Mouse (Mus musculus) retina, postnatal 7 days (tissue): ENCODE measurements at regions not wholly inside any gene's neighbourhood (a gene's known extent, or its start where the extent isn't known, plus 50 kb on each side); places are given as distances from the start of the nearest gene placed in this dataset.

Experiments used
- DNase-seq: peaks from one replicate; pipeline ENCODE4 v3.0.0-alpha.2; 2012; ENCODE audit warnings: low read depth, low spot score

DNA sequence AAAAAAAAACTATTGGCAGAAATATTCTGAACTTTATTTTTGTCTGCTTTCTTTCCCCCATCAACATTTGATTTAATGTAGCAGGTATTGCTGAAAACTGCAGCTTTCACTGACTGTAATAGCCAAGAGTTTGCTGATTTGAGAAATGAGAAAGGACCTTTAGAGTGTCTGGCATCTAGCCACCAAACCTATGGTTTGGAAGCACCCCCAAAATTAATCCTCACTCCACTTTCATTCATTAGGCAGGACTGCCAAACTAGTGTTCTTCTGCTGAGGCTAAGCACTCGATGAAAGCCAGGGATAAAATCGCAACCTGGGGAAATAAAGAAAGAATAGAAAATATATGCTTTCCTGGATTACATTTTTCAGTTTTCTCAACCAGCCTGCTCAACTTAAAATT, 320.4 kb downstream of the Atp6ap1l start:
- no peak for DNase-seq

DNA sequence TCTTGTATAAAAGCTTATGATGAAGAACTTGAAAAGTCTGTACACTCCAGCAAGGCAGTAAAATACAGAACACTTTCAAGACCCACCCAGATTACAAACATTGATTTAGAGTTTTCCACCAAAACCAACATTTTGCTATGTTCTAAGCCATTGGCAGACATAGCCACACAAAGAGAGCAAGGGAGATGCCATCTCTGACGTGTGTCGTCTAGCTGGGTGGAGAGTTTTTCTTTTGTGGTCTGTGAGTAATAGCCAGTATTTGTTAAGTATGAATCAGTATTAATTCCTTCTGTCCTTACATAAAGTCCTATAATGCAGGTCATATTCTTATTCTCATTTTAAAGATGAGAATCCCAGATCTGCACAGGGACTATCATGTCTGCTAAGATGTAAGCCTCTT, 329.8 kb downstream of the Atp6ap1l start:
- DNase-seq = no peak

DNA sequence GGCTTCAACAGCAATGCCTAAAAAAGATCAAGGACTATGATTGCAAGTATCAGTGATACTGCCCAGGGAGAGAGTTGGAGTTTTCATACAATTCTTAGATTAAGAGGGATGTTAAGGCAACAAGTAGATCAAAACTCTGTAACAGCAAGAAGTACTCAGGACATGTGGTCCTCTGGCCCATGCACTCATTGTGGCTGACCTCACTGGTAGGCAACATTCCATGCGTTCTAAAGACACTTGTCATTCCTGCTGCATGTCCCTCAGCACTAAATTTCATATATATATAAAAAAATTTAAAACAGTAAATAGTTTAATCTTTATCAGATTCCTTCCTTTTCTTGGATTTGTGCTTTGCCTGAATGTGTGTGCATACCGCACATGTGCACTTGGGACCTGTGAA, 332.6 kb downstream of the Atp6ap1l start:
- DNase-seq = no peak

DNA sequence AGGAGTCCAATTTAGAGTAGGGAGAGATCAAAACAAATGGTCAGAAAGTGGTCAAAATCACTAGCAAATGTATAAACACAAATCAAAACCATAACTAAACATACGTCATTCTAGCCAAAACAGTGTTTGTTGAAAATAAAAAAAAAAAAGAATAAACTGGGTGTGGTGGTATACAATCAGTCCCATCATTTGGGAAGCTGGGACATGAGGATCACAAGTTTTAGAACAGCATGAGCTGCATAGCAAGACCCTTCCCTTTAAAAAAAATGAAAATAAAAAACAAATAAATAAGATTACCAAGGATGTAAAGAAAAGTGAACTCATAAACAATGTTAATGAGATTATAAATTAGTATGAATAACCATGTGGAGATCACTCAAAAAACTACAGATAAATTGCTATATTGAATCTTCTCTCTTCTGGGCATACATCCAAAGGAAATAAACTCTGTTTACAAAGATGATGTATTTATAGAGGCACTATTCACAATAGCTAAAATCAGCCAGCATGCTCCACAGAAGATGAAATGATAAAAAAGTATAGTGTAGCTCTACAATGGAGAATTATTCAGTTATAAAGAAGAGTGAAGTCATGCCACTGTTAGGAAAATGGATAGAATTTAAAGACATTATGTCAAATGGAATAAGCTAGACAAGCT, 341.8 kb downstream of the Atp6ap1l start:
- DNase-seq = no peak

DNA sequence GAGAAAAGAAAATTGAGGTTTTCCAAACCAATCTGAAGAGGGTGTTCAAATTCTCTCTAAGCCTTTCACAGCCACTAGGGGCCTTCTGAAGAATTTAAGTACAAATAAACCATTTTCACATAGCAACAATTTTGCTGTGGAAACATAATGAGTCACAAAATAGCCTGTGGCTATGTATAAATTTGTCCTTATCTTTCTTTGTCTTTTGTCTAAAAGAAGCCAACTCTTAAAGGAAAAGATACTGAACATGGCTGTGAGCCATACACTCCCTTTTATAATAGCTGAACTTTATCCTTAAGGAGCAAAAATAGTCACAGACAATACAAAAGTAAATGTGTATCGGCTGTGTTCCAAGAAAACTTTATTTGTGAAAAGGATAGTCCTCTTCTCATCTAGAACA, 345.1 kb downstream of the Atp6ap1l start:
- DNase-seq = no peak

DNA sequence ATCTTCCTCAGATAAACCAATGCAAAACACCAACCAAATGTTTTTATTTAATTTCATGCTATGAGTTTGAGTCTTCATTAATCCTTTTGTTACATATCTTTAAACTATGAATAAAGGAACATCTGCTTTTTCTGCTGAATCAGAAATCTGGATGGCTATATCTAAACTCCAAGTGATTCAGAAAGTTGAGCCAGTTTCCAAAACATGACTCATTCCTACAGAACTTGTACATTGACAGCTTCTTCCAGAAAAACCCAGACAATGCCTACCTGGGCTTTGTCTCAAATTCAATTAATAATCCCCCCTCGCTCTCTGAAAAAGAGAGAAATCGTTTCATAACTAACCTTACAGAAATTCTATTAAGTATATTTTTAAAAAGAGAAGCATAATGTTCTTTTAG, 345.7 kb downstream of the Atp6ap1l start:
- no peak for DNase-seq

DNA sequence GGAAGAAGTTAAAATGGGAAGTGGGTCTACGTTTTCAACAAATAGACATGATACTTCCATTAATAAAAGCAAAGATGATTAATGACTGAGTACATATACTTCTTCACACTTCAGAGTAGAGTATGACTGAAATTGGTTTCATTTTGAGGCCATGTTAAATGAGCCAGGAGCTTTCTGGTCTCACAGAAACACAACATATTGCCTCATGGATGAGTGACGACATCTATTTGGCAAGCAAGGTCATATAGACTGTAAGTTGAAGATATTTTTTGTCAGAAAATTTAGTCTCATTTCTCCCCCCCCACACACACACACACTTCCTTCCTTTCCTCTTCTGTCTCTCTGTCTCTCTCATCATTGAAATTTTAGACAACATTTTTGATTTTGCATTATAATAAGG, 354.0 kb downstream of the Atp6ap1l start:
- no peak for DNase-seq

DNA sequence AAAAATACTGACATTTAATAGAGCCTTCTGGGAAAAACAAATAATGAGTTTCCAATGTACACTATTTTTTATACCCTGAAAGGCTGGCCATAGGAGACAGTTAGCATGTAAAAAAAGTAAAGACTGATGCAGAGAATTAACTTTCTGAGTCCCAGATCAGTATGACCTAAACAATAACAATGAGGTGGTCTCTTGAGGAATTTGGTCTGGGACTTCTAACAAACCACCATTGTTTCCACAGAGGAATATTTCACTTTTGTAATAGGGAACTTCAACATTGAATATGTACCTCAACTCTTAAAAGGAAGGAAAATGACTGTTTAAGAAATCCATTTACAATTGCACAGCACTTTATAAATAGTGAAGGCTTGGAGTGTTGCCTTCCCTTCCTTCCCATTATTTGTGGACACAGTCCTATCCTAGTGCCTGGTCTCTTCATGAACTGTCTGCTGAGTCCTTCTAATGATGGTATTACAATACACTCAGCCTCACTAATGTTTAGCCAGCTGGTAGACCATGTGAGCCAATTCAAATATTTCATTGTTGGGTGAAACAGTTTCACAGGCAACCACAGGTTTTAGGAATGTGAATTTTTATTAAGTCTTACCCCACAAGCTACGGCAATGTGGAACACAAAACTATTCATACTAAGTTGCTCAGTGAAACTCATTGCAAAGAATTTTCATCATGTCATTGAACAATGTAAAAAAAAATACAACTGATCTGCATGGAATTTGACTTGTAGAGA, 358.7 kb downstream of the Atp6ap1l start:
- no peak for DNase-seq

DNA sequence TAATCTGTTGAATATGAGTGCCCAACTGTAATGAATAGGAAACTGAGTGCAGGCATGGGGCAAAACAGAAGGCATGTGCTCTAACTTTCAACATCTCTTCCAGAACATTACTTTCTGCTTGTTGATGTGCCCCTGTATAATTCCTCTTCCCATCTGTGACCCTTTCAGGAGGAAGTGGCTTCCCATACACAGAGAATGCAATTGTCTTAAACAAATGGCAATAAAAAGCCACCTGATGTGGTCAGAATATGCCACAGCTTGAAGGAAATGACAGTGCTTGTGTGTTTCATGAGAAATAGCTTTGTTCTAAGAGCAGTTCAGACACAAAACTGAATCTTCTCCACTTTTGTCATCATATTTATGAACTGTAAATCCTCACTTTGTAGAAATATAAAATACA, 359.3 kb downstream of the Atp6ap1l start:
- no peak for DNase-seq

DNA sequence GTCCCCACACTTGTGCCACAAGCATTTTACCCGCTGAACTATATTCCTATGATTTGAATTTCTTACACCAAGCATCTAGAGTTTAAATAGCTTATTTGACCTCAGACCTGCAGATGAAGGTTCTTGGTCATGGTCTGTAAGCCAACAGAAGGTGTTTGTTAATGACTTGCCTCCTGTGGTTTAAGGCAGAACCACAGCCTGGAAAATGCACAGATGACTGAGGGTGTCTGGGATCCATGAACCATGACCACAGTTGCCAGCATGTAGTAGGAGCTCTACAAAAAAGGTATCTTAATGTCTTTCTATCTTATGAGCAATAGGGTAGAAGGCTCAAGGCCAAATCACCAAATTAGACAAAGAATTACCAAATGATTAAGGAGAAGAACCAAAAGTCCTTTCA, 367.6 kb downstream of the Atp6ap1l start:
- DNase-seq = no peak

DNA sequence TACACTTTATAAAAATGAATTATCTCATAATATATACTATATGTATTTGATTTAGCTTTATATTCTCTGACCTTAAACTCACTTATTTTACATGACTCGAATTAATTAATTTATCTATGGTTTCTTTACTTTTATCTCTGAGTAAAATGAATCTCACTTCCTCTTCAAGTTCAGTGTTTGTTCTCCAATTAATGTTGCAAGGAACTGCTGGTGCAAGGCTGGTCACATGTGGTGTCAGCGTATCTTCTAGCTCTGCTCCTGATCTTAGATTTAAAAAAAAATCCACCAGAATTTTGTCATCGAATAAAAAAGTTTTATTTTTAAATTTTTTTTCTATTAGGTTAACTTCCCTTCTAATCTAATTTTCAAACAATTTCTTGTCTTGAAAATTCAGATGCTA, 378.2 kb downstream of the Atp6ap1l start:
- DNase-seq = no peak

DNA sequence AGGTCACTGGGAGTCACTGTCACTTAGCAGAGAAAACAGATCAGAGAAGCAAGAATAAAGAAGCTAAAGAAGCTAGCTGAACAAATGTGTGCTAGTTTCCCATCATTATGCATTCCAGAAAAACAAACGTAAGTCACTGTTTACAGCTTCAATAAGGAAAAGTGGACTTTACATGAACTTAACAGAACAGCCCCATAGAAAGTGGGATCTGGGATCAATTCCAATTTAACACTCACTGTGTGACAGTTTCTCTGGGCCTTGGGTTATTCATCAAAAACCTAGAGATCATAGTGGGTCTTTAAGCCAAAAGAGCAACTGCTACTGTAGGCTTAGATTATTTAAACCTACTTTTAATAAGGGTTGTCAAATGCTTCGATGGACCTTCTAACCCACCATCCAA, 379.4 kb downstream of the Atp6ap1l start:
- DNase-seq = no peak

DNA sequence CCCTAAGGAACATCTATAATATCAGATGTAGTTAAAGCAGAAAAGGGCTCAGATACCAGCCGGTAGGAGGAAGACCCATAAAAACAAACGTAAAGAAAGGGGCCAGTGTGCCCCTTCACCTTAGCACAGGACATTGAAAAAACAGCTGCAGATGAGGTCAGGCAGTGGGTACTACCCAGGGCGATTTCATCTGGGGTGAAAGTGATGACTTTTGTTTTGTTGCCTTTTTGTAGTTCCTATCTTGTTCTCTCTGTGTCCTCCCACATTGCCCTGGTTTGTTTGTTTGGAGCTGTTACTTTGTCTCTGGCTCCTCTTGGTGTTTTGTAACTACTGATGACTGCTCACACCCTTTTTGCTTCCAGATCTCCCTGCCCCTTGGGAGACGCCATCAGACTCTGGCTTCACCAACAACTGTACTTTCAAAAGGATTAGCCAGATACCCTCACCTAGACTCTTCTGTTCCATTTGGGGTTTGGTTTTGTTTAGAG, 383.4 kb downstream of the Atp6ap1l start:
- DNase-seq = no peak

DNA sequence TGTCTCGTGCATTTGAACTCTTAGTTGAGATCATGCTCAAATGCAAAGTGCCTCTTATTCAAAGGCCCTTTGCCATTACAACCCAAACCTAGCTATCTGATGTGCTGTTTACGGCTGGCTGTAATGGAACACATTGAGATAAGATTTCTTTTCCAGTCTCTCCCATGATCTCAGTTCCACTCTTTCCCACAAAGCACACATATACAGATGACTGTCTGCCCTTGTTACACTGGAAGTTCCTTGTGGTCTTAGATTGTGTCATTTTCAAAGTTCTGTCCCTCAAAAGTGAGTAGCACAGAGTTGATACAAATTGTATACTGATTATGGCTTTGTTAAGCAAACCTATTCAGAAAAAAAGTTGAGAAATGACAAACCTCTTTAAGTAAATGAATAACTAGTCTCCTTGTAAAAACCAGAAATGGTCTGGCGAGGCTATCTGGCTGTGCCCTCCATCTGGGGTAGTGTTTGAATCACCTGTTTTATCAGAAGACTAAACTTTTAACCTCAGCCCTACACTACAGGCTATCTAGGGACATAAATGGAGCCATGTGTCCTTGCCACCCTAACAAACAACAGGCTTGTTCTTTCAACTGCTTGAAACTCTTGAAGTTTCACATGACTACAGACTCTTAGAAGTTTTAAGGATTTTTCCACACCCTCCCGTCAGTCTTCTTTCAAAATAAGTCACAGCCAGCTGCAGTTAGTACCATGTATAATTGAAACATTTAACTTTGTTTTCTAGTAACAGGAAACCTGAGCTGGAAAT, 384.0 kb downstream of the Atp6ap1l start:
- DNase-seq = no peak

DNA sequence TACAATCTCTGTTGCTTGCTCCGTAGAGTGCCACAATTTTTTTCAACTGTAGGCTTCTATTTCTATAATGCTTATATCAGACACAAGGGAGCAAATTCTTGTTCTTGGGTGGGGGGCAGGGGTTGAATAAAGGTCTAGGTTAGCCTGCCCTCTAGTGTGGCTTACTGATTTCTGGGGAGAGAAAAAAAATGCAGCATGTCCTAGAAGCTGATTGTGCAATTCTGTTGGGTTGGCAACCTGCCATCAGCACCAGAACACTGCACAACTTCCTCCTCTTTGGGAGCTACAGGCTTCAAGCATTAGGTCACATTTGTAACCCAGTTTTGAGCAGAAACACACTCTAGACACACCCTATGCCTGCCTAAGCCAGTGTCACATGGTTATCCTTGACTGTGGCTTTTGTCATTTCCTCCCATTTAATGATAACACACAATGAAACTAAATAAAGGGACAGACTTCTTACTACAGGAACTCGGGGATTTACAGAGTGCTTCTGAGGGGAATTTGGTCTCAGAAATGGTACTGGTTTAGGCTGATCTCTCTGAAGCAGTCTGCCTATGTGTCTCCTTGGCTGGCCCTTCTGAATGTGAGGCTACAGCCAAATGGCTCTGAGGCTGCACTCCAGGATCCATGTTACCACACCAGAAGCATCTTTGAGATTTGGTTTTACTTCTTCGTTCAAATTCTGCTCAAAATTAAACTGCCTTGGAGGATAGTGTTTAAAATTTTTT, 389.2 kb downstream of the Atp6ap1l start:
- DNase-seq = no peak

DNA sequence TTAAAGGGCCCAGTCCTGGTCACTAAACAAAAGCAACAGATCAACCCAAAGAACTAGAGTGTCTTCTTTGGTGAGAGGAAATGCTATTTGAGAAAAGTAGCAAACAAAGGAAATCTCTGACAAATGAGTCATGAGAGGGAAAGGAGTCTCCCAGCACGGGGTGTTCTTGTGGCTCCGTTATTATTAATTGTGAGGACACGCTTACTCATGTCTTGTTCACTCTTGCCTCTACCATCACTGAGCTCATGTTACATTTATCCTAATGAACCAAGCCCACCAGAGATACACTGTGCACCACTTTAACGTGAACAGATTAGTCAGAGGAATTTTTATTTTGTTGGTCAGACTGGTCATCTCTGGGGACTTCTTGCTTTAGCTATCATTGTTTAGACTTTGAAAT, 391.3 kb downstream of the Atp6ap1l start:
- DNase-seq = no peak

DNA sequence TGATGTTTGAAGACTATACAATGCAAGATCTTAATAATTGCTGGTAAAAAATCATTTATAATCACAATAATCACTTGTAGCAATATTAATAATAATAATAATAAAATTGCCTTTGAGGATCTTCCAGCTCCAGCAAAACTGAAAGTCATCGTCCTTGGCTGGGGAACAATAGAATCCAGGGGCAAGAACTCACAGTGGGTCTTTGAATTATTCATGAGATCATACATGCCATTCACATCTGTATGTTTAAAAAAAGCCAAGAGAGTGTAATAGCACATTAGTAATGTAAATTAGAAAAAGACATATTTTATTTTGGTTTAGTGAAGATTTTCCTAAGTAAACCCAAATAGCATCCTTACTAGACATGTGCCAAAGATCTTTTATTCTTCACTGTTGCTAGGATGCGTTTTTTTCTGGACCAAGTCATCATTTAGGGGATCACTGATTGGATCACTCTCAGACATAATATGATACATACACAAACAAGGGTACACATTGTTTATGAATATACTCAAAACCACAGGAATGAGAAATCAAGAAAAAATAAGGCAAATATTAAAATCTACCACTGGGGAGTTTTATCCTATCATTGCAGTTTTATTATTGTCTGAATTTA, 392.3 kb downstream of the Atp6ap1l start:
- no peak for DNase-seq

DNA sequence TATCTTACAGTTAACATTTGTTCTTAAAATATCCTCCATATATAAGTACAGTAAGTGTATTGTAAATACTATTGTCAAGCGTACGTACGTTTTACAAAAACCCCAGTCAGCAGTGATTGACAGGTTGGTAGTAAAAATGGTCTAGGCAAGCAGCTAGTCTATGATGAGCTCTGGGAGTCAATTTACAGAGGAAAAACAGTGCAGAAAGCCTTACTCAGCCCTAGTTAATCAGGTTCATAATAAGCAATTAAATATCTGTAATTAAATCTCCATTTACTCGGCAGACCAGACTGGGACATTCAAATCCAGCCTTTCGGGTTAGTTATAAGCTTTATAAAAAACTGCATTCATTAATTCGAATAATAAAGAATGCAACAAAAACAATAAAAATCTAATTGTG, 394.7 kb downstream of the Atp6ap1l start:
- DNase-seq = no peak

DNA sequence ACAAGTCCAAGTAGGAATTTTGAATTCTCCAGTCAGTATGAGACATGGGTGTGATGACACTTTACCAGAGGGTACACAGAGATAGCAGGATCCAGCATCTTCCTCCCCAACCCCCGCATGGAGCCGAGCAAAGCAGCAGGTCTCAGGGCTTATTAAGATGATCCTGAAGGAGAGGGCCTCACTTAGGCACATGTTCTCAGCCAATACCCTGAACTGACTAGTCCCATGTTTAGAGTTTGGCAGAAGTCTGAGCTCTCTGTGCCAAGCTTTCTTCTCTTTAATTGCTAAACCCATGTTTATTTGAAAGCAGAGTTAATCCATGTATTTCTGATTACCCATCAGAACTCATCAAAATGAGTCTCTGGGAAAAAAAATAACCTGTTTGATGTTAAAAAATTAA, 402.0 kb downstream of the Atp6ap1l start:
- no peak for DNase-seq

DNA sequence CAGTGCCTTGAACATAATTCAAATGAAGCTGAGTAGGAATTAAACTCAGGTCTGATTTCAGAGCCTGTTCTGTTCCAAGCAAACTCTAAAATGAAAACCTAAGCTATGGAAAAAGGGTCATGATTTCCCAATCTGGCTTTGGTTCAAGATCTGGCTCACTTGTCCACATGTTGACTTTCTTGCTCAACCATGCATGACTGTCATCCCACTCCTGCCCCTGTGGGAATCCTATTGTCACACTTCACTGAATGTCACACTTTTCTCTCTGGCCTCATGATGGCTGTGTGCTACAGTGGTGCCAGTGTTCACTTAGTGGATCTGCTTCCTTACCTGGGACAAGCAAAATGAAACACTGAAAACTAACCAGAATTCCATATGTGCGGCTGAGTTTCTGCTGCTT, 403.0 kb downstream of the Atp6ap1l start:
- DNase-seq = no peak

DNA sequence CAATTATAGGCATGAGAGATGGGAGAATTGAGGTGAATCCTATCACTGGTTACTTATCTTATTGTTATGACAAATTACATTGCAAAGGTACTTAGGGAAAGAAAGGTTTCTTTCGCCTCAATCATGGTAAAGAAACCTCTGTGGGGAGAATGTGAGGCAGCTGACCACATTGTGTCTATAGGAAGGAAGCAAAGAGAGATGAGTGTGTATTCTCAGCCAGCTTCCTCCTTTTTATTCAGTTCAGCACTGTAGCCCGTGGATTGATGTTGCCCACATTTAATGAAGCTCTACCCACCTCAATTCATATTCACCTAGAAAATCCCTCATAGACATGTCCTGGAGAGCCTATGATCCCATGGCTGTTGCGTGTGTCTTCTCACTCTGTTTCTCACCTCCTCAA, 406.2 kb downstream of the Atp6ap1l start:
- no peak for DNase-seq

DNA sequence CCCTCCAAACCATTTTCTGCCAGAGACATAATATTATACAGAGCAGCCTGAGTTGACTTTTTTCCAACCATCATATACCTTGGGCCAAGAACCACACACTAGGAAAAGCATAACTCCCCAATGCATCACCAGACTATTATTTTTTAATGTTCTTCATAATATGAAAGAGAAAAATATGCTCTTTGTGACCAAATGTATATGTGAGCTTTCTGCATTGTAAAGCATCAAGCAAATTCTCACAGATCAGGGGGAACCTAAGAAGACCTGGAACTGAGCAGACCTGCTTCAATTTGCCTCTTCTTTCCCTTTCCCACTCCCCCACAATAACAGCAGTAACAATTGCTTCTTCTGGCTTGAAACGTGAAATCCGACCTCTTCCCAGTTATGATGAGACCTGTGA, 407.6 kb downstream of the Atp6ap1l start:
- DNase-seq = no peak
